Mouse (Mus musculus) stomach, embryonic 14.5 days (tissue): Measurements from ENCODE around the gene Farp2. TPM values are rescaled to one million over a fixed set of nuclear protein-coding genes. Genes with fewer than 3 reads are reported as not detected.
A peak's percentile ranks its signal among the peaks of the same experiment; 100 is the strongest.
"Not testable (repeated sequence)": the region's sequence is repeated elsewhere in the genome, so short reads cannot be mapped to it uniquely, and the experiment has no call there.

Source experiments
- ATAC-seq: fragments of 200-750 bp; cut with Nextera tagmentation; 2 replicates; pipeline ENCODE4 v1.8.0; 2017; ENCODE audit warnings: low read depth, moderate TSS enrichment; ENCODE audit not compliant: insufficient number of reproducible peaks, insufficient read depth, low FRiP score
- H3K27ac ChIP-seq: fragments of 300-500 bp; sonication (generic); 2 replicates; pipeline ENCODE4 v1.5.1; 2014; ENCODE audit warnings: mild to moderate bottlenecking, low read length, moderate library complexity, mixed read lengths
- H3K27me3 ChIP-seq: fragments of 300-500 bp; sonication (generic); 2 replicates; pipeline ENCODE4 v1.6.1; 2014; ENCODE audit warnings: low read length, control low read depth, mixed read lengths; ENCODE audit not compliant: control insufficient read depth, insufficient read depth
- H3K36me3 ChIP-seq: fragments of 300-500 bp; sonication (generic); 2 replicates; pipeline ENCODE4 v1.6.1; 2014; ENCODE audit warnings: mild to moderate bottlenecking, control low read depth, low read length, moderate library complexity, mixed read lengths; ENCODE audit not compliant: control insufficient read depth, insufficient read depth
- H3K4me1 ChIP-seq: fragments of 300-500 bp; sonication (generic); 2 replicates; pipeline ENCODE4 v1.6.1; 2014; ENCODE audit warnings: low read length, control low read depth, mixed read lengths; ENCODE audit not compliant: control insufficient read depth, insufficient read depth
- H3K4me2 ChIP-seq: fragments of 300-500 bp; sonication (generic); replicated peaks from 2 replicates; pipeline ENCODE4 v1.6.1; 2014; ENCODE audit warnings: low read depth, low read length, control low read depth
- H3K4me3 ChIP-seq: fragments of 300-500 bp; sonication (generic); 2 replicates; pipeline ENCODE4 v1.5.1; 2014; ENCODE audit warnings: low read depth, low read length, control low read depth
- H3K9ac ChIP-seq: fragments of 300-500 bp; sonication (generic); replicated peaks from 2 replicates; pipeline ENCODE4 v1.6.1; 2014; ENCODE audit warnings: low read depth, mild to moderate bottlenecking, control low read depth, low read length, moderate library complexity, mixed read lengths
- H3K9me3 ChIP-seq: fragments of 300-500 bp; sonication (generic); 2 replicates; pipeline ENCODE4 v1.6.1; 2016; ENCODE audit warnings: low read depth, low read length, control low read depth; ENCODE audit not compliant: control insufficient read depth
- WGBS: fragments of 180-500 bp; shearing (Covaris S2); extraction: QIAGEN DNeasy Blood & Tissue Kit; methylation state at CpG from one replicate; pipeline ENCODE4 v1.1.7; 2014; 5-methylcytosine and 5-hydroxymethylcytosine counted together
- polyA plus RNA-seq: library from polyadenylated mRNA; unstranded; fragments of >200 nt; fragmentation: Nextera tagmentation; extraction: Ambion mirVana; gene quantifications from 2 replicates; pipeline ENCODE4 v1.2.1, GENCODE M21; 2014

Gene Farp2
- polyA plus RNA-seq, 1 experiment from 2014 or later: 7.7 TPM

DNA sequence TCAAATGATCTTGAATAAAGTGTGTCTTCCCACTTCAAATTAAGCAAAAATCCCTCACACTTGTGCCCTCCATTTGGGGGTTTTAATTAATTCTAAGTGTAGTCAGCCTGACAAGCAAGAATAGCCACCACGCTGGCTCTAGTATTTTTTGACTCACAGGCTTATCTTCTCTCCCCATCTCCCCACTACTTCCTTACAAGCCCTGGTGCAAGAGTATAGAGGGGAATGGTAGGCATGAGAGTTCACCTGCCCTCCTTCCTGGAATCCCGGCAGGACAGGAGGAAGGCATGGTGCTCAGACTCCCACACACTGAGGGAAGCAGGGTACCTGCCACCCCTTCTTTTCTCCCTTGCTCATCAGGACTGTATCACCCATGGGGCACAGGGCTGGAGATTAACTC lies 142.4 kb downstream of the Farp2 start:
- H3K36me3 ChIP-seq: no peaks in the 10 kb centered on the region
- no peak for ATAC-seq
- no peak overlapping the region for H3K4me2 ChIP-seq
- no peak overlapping the region for H3K9ac ChIP-seq
- no peaks in the 10 kb centered on the region for H3K27me3 ChIP-seq
- H3K4me3 ChIP-seq: no peak overlapping the region
- H3K4me1 ChIP-seq: no peaks in the 10 kb centered on the region
- H3K27ac ChIP-seq: no peak overlapping the region
- WGBS: 36% methylated on average over 2 of the region's 2 CpGs
- no peaks in the 10 kb centered on the region for H3K9me3 ChIP-seq

DNA sequence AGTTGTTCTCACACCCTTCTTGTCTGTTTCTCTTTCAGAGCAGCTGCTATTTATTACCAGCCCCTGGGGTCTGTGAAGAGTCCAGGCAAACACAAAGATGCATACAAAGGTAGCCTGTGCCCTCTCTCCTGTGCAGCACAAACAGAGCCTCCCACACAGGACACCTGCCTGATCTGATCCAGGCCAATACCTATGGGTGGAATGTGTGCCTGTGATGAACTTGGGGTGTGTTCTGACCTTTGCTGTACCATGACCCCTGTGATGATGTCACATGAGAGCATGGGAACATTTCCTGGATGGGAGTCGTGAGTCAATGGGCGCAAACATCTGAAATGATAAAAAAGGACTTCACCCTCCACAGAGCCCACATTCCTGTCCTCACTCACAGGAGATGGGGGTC lies 142.9 kb downstream of the Farp2 start:
- Histone ChIP-seq H3K27ac (no peak overlapping the region), H3K4me2 (no peak overlapping the region), H3K4me3 (no peak overlapping the region), H3K36me3 (no peaks in the 10 kb centered on the region), H3K27me3 (no peaks in the 10 kb centered on the region), H3K9me3 (no peaks in the 10 kb centered on the region), H3K9ac (no peak overlapping the region), H3K4me1 (no peaks in the 10 kb centered on the region)
- ATAC-seq: no peak
- 70% methylated on average over 2 of the region's 2 CpGs for WGBS

DNA sequence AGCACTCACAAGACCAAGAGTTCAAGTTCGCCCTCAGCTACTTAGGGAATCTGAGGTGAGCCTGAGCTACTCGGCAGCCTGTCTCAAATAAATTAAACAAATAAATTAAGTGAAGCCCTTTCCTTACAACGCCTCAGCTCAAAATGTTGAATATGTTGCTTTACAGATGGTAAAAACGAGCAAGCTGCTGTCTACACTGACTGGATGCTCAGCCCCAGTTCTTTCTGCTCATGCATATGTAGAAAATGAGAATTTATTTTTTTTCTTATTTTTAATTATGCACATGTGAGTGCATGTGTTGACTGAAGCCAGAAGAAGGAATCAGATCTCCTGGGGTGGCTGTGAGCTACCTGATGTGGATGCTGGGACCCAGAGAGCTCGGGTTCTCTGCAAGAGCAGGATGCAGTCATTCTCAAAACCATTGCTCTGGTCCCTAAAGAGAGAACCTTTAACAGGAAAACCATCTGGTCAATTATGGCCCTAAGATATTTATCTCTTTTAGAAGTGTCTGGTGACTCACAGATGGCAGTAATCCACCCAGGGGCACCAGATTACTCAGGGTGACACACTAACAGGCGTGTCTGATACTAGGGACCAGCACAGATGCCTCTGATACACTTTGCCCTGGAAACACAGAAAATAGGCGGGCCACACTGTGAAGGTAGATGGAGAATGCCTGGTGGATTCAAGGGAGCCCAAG lies 144.6 kb downstream of the Farp2 start:
- no peak for ATAC-seq

DNA sequence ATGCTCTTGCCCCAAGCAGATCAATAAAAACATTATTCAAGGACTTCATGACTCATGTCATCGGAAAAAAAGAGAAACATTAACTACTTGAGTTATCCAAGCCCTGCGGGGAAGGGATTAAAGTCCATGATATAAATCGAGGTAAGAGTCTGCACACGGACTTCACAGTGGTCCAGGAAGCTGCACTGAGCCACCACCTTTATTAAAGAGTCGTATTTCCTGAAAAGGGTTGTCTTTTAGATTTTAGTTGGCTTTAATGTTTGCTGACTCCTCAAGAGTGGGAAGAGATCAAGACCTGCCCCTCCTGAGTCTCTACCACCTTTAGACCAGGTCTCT lies 145.1 kb downstream of the Farp2 start:
- ATAC-seq: no peak
- WGBS: 66% methylated on average over 5 of the region's 5 CpGs

More for the DNA sequence above, 144.6 kb downstream of the Farp2 start:
- Histone ChIP-seq H3K9me3 (no peaks in the 10 kb centered on the region), H3K36me3 (no peaks in the 10 kb centered on the region), H3K4me2 (no peak overlapping the region), H3K27me3 (no peaks in the 10 kb centered on the region), H3K4me3 (no peak overlapping the region), H3K4me1 (no peaks in the 10 kb centered on the region), H3K9ac (no peak overlapping the region), H3K27ac (no peak overlapping the region)
- WGBS: 59% methylated on average over 7 of the region's 7 CpGs

DNA sequence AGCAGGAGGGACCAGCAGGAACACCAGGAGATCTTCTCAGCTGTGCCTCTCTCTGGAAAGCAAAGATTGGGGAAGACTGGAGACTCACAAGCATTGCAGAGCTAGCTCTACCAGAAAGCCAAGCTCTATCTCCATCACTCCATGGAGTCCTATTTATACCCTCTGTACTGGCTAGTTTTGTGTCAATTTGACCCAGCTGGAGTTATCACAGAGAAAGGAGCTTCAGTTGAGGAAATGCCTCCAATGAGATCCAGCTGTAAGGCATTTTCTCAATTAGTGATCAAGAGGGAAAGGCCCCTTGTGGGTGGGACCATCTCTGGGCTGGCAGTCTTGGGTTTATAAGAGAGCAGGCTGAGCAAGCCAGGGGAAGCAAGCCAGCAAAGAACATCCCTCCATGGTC lies 146.7 kb downstream of the Farp2 start, which contains the start of gene Stk25:
Gene Stk25 (minus strand): TSS at position 101 of the 400 bp plus-strand sequence.
- H3K4me3 ChIP-seq, H3K4me2 ChIP-seq, H3K9ac ChIP-seq, H3K27me3 ChIP-seq, ATAC-seq, H3K36me3 ChIP-seq, H3K27ac ChIP-seq, H3K4me1 ChIP-seq, H3K9me3 ChIP-seq: not testable (repeated sequence)

More for the DNA sequence above, 145.1 kb downstream of the Farp2 start:
- Histone ChIP-seq H3K4me1 (no peaks in the 10 kb centered on the region), H3K4me3 (no peak overlapping the region), H3K9ac (no peak overlapping the region), H3K4me2 (no peak overlapping the region), H3K36me3 (no peaks in the 10 kb centered on the region), H3K9me3 (no peaks in the 10 kb centered on the region), H3K27me3 (no peaks in the 10 kb centered on the region), H3K27ac (no peak overlapping the region)

DNA sequence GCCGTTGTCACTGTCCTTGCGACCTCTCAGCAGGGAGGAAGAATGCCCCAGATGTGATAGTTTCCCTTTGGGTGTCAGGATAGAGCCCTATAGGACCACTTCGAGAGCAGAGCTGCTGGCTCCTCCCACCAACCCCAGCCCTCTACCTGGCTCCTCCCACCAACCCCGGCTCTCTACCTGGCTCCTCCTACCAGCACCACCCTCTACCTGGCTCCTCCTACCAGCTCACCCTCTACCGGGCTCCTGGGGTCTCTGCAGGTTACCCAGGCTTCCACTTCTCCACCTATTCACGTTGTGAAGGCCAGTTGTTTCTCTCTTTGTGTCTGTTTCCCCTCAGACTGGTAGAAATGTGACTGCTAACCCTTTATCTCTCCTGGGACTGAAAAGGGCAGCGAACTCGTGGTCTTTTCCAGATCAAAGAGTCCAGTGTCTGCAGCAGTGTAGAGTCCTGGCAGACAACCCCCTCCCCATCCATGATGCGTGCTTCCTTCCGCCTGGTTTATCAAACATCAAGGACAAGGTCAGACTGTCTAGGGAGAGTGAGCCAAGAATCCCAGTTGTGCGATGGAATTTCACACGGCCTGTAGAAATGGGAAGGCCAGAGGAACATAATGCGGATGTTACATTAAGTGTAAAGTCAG lies 156.0 kb downstream of the Farp2 start:
- Histone ChIP-seq H3K27ac (no peak overlapping the region), H3K4me1 (no peaks in the 10 kb centered on the region; the same call in 1 of the 2 replicates), H3K9me3 (no peaks in the 10 kb centered on the region), H3K4me3 (no peak overlapping the region), H3K9ac (no peak overlapping the region), H3K36me3 (no peaks in the 10 kb centered on the region), H3K27me3 (no peaks in the 10 kb centered on the region), H3K4me2 (no peak overlapping the region; the same call in 1 of the 2 replicates)
- ATAC-seq: peak; percentile 48; the same call in 1 of the 2 replicates
- 32% methylated on average over 13 of the region's 13 CpGs for WGBS

DNA sequence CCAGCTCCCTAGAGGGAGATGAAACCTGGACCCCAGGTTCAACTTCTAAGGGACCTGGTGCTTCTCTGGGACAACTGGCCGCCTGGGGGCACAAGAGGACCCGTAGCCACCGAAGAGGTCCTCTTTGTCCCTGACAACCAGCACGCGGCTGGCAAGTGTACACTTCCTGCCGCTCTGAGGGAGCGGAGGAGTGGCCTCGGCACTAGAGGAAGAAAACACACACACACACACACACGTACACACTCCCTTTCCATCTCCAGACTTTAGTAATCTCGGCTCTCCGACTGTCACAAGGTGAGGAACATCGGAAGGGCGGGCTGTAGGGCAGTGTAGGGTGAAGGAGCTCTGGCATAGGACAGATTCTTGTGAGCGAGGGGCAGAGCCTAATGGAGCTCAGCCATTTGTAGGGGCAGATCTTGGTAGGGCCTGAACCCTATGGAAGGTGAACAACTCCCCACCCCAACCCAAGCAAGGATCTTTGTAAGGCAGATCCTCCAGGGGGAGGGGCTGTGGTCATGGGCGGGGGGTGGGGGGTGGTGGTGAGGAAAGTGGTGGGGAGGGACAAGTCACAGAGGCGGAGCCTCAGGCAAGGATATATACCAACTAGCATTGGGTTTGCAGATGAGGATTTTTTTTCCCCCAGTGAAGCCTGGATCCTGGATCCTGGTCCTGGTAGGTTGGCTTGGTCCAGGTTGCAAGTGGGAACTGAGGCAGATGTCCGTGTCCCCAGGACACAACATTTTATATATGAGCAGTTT lies 157.1 kb downstream of the Farp2 start:
- no peaks in the 10 kb centered on the region for H3K36me3 ChIP-seq
- peak overlapping the region; percentile 76 for H3K4me2 ChIP-seq
- H3K27me3 ChIP-seq: no peaks in the 10 kb centered on the region
- 8% methylated on average over 17 of the region's 17 CpGs for WGBS
- no peaks in the 10 kb centered on the region; the same call in 1 of the 2 replicates for H3K4me1 ChIP-seq
- H3K27ac ChIP-seq: peak overlapping the region; percentile 52
- peak; percentile 87 for ATAC-seq
- H3K9me3 ChIP-seq: no peaks in the 10 kb centered on the region
- H3K9ac ChIP-seq: no peak overlapping the region; the same call in 1 of the 2 replicates
- peak overlapping the region; percentile 27 for H3K4me3 ChIP-seq

DNA sequence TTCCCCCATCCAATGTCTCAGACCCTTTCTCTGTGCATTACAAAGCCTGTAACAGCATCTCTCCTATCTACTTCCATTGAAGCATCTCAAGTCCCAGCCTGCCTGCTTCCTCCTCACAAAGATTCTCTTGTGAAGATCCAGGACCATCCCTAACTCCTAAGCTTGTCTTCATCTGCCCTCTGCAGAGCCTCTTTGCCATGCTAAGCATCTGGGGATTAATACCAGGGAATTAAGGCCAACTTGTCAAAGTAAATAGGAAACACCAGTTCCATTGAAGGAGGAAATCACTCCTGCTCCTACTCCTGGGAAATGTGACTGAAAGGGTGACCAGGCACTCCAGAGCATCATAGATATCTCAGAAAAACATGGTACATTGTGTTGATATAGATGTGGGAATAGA lies 158.1 kb downstream of the Farp2 start:
- ATAC-seq: no peak
- Histone ChIP-seq H3K4me1 (no peaks in the 10 kb centered on the region; the same call in 1 of the 2 replicates), H3K4me3 (no peak overlapping the region), H3K9me3 (no peaks in the 10 kb centered on the region), H3K4me2 (no peak overlapping the region), H3K27me3 (no peaks in the 10 kb centered on the region), H3K27ac (no peak overlapping the region), H3K9ac (no peak overlapping the region), H3K36me3 (no peaks in the 10 kb centered on the region)
